Mouse (Mus musculus): ENCODE data around the gene Fstl4. TPM values are rescaled to one million over a fixed set of nuclear protein-coding genes. Genes with fewer than 3 reads are reported as not detected.

The Fstl4 gene
- polyA plus RNA-seq, 1 experiment from 2014 or later = 2.3 TPM

GRCm38 (mm10) chr11:53003361-53003760 is 238.9 kb downstream of the Fstl4 start:
- Histone ChIP-seq H3K36me3 (ENCODE audit: poor library complexity, severe bottlenecking) (no peaks in the 10 kb centered on the region), H3K4me3 (no peak overlapping the region), H3K4me2 (no peak overlapping the region), H3K9ac (no peak overlapping the region), H3K27me3 (no peaks in the 10 kb centered on the region), H3K9me3 (replicated peaks) (peaks cover 4% of the 10 kb centered on the region; the same call in 1 of the 2 replicates), H3K4me1 (no peaks in the 10 kb centered on the region), H3K27ac (no peak overlapping the region)
- WGBS = 82% methylated on average over 7 of the region's 7 CpGs
- ATAC-seq = no peak

- H3K4me1 ChIP-seq = no peaks in the 10 kb centered on the region
- H3K36me3 ChIP-seq (ENCODE audit: poor library complexity, severe bottlenecking) = no peaks in the 10 kb centered on the region
- H3K9me3 ChIP-seq (replicated peaks) = peaks cover 4% of the 10 kb centered on the region; the same call in 1 of the 2 replicates
- H3K4me2 ChIP-seq = no peak overlapping the region
- no peak for ATAC-seq
- H3K4me3 ChIP-seq = no peak overlapping the region
- no peak overlapping the region for H3K9ac ChIP-seq
- 93% methylated on average over 9 of the region's 9 CpGs for WGBS
- H3K27ac ChIP-seq = no peak overlapping the region
- H3K27me3 ChIP-seq = no peaks in the 10 kb centered on the region
Observed at GRCm38 (mm10) chr11:53003811-53004210, 239.4 kb downstream of the Fstl4 start.

- H3K9me3 ChIP-seq (replicated peaks) = no peaks in the 10 kb centered on the region
- WGBS = 66% methylated on average over 7 of the region's 7 CpGs
- no peak overlapping the region for H3K9ac ChIP-seq
- no peak overlapping the region for H3K4me3 ChIP-seq
- no peak overlapping the region for H3K27ac ChIP-seq
- ATAC-seq = no peak
- H3K27me3 ChIP-seq = no peaks in the 10 kb centered on the region
- H3K4me2 ChIP-seq = no peak overlapping the region
- H3K4me1 ChIP-seq = no peaks in the 10 kb centered on the region
- H3K36me3 ChIP-seq (ENCODE audit: poor library complexity, severe bottlenecking) = no peaks in the 10 kb centered on the region
Observed at GRCm38 (mm10) chr11:53009597-53009996, 245.2 kb downstream of the Fstl4 start.

GRCm38 (mm10) chr11:53011996-53012505 is 247.6 kb downstream of the Fstl4 start:
- Histone ChIP-seq H3K36me3 (ENCODE audit: poor library complexity, severe bottlenecking) (no peaks in the 10 kb centered on the region), H3K27ac (no peak overlapping the region), H3K4me1 (no peaks in the 10 kb centered on the region), H3K4me3 (no peak overlapping the region), H3K4me2 (no peak overlapping the region), H3K9ac (no peak overlapping the region), H3K27me3 (no peaks in the 10 kb centered on the region), H3K9me3 (replicated peaks) (no peaks in the 10 kb centered on the region)
- WGBS = 74% methylated on average over 6 of the region's 6 CpGs
- no peak for ATAC-seq

- Histone ChIP-seq H3K4me1 (no peaks in the 10 kb centered on the region), H3K27me3 (no peaks in the 10 kb centered on the region), H3K9me3 (replicated peaks) (no peaks in the 10 kb centered on the region), H3K4me2 (no peak overlapping the region), H3K27ac (no peak overlapping the region), H3K36me3 (ENCODE audit: poor library complexity, severe bottlenecking) (no peaks in the 10 kb centered on the region), H3K9ac (no peak overlapping the region), H3K4me3 (no peak overlapping the region)
- no peak for ATAC-seq
- 86% methylated on average over 5 of the region's 5 CpGs for WGBS
Observed at GRCm38 (mm10) chr11:53013906-53014305, 249.5 kb downstream of the Fstl4 start.

GRCm38 (mm10) chr11:53016358-53017021 is 252.1 kb downstream of the Fstl4 start:
- Histone ChIP-seq H3K4me1 (no peaks in the 10 kb centered on the region), H3K27ac (no peak overlapping the region), H3K36me3 (ENCODE audit: poor library complexity, severe bottlenecking) (no peaks in the 10 kb centered on the region), H3K9me3 (replicated peaks) (no peaks in the 10 kb centered on the region), H3K9ac (no peak overlapping the region), H3K4me2 (no peak overlapping the region), H3K27me3 (no peaks in the 10 kb centered on the region), H3K4me3 (no peak overlapping the region)
- ATAC-seq = no peak
- 85% methylated on average over 7 of the region's 7 CpGs for WGBS

- no peak overlapping the region for H3K9ac ChIP-seq
- no peak overlapping the region for H3K27ac ChIP-seq
- H3K4me1 ChIP-seq = no peaks in the 10 kb centered on the region
- no peaks in the 10 kb centered on the region for H3K27me3 ChIP-seq
- no peaks in the 10 kb centered on the region for H3K36me3 ChIP-seq (ENCODE audit: poor library complexity, severe bottlenecking)
- H3K9me3 ChIP-seq (replicated peaks) = no peaks in the 10 kb centered on the region
- H3K4me2 ChIP-seq = no peak overlapping the region
- ATAC-seq = no peak
- H3K4me3 ChIP-seq = no peak overlapping the region
- 89% methylated on average over 3 of the region's 3 CpGs for WGBS
Observed at GRCm38 (mm10) chr11:53019509-53019908, 255.1 kb downstream of the Fstl4 start.

- Histone ChIP-seq H3K4me2 (no peak overlapping the region), H3K4me3 (no peak overlapping the region), H3K9me3 (replicated peaks) (no peaks in the 10 kb centered on the region), H3K27me3 (no peaks in the 10 kb centered on the region), H3K4me1 (no peaks in the 10 kb centered on the region), H3K27ac (no peak overlapping the region), H3K9ac (no peak overlapping the region), H3K36me3 (ENCODE audit: poor library complexity, severe bottlenecking) (no peaks in the 10 kb centered on the region)
- no peak for ATAC-seq
- WGBS = 83% methylated on average over 6 of the region's 6 CpGs
Observed at GRCm38 (mm10) chr11:53024403-53024802, 260.0 kb downstream of the Fstl4 start.

GRCm38 (mm10) chr11:53025686-53026085 is 261.3 kb downstream of the Fstl4 start:
- H3K4me3 ChIP-seq = no peak overlapping the region
- H3K27me3 ChIP-seq = no peaks in the 10 kb centered on the region
- no peaks in the 10 kb centered on the region for H3K4me1 ChIP-seq
- H3K36me3 ChIP-seq (ENCODE audit: poor library complexity, severe bottlenecking) = no peaks in the 10 kb centered on the region
- no peak overlapping the region for H3K4me2 ChIP-seq
- no peak overlapping the region for H3K9ac ChIP-seq
- H3K9me3 ChIP-seq (replicated peaks) = no peaks in the 10 kb centered on the region
- H3K27ac ChIP-seq = no peak overlapping the region
- no peak for ATAC-seq
- WGBS = 99% methylated on average over 6 of the region's 6 CpGs

GRCm38 (mm10) chr11:53028421-53029168 is 264.2 kb downstream of the Fstl4 start:
- no peaks in the 10 kb centered on the region for H3K36me3 ChIP-seq (ENCODE audit: poor library complexity, severe bottlenecking)
- WGBS = 83% methylated on average over 7 of the region's 7 CpGs
- H3K4me1 ChIP-seq = no peaks in the 10 kb centered on the region
- H3K4me2 ChIP-seq = no peak overlapping the region
- H3K9ac ChIP-seq = no peak overlapping the region
- no peak overlapping the region for H3K27ac ChIP-seq
- no peaks in the 10 kb centered on the region for H3K27me3 ChIP-seq
- ATAC-seq = no peak
- no peaks in the 10 kb centered on the region for H3K9me3 ChIP-seq (replicated peaks)
- no peak overlapping the region for H3K4me3 ChIP-seq

GRCm38 (mm10) chr11:53031777-53032176 is 267.3 kb downstream of the Fstl4 start:
- H3K36me3 ChIP-seq (ENCODE audit: poor library complexity, severe bottlenecking) = no peaks in the 10 kb centered on the region
- H3K9me3 ChIP-seq (replicated peaks) = no peaks in the 10 kb centered on the region
- no peak overlapping the region for H3K4me2 ChIP-seq
- no peaks in the 10 kb centered on the region for H3K27me3 ChIP-seq
- peaks cover 5% of the 10 kb centered on the region; the same call in 1 of the 2 replicates for H3K4me1 ChIP-seq
- H3K27ac ChIP-seq = no peak overlapping the region
- no peak overlapping the region for H3K4me3 ChIP-seq
- H3K9ac ChIP-seq = no peak overlapping the region
- WGBS = 93% methylated on average over 4 of the region's 4 CpGs
- ATAC-seq = no peak

GRCm38 (mm10) chr11:53032336-53032735 is 267.9 kb downstream of the Fstl4 start:
- Histone ChIP-seq H3K9ac (no peak overlapping the region), H3K4me2 (no peak overlapping the region), H3K4me3 (no peak overlapping the region), H3K27ac (no peak overlapping the region), H3K9me3 (replicated peaks) (no peaks in the 10 kb centered on the region), H3K4me1 (peaks cover 5% of the 10 kb centered on the region; the same call in 1 of the 2 replicates), H3K36me3 (ENCODE audit: poor library complexity, severe bottlenecking) (no peaks in the 10 kb centered on the region), H3K27me3 (no peaks in the 10 kb centered on the region)
- 29% methylated on average over 4 of the region's 4 CpGs for WGBS
- ATAC-seq = peak; percentile 45; the same call in 1 of the 2 replicates

Data from forebrain, embryonic 13.5 days (tissue).